Mouse (Mus musculus) bone marrow macrophage, adult 2 months (primary cell): ENCODE measurements around the gene Adamts12.

Experiments used
- CTCF ChIP-seq: IDR thresholded peaks from 2 replicates; pipeline ENCODE4 v1.5.1; 2012; ENCODE audit warnings: low read depth, mild to moderate bottlenecking, low read length, moderate library complexity
- POLR2A ChIP-seq: IDR thresholded peaks from 2 replicates; pipeline ENCODE4 v1.6.1; 2012; ENCODE audit warnings: mild to moderate bottlenecking, low read depth, low read length, borderline replicate concordance

GRCm38 (mm10) chr15:11098940-11099339, 34.4 kb downstream of the Adamts12 start:
- TF ChIP-seq POLR2A (no peak), CTCF (no peak)
